Mouse (Mus musculus) G1E (cell line): ENCODE measurements around the gene Gm45716. TPM values are rescaled to one million over a fixed set of nuclear protein-coding genes. Genes with fewer than 3 reads are reported as not detected.

Source experiments
- ATAC-seq: 2 replicates; pipeline ENCODE4 v1.8.0; 2016; ENCODE audit warnings: mild to moderate bottlenecking; ENCODE audit not compliant: insufficient number of reproducible peaks, poor library complexity, low FRiP score, severe bottlenecking; ENCODE audit errors: extremely low read depth
- DNase-seq: peaks from one replicate; pipeline ENCODE4 v3.0.0; 2012; ENCODE audit warnings: low spot score
- H3K27me3 ChIP-seq: 2 replicates; pipeline ENCODE4 v1.6.1; 2012; ENCODE audit warnings: mild to moderate bottlenecking, low read length, inconsistent platforms; ENCODE audit not compliant: insufficient read depth
- H3K36me3 ChIP-seq: replicated peaks from 2 replicates; pipeline ENCODE3; 2012; ENCODE audit warnings: mild to moderate bottlenecking, inconsistent platforms
- H3K4me1 ChIP-seq: 2 replicates; pipeline ENCODE4 v1.6.1; 2012; ENCODE audit warnings: low read depth, low read length, inconsistent platforms, mixed read lengths; ENCODE audit not compliant: insufficient read depth
- H3K4me3 ChIP-seq: 2 replicates; pipeline ENCODE4 v1.5.1; 2012; ENCODE audit warnings: low read depth, mild to moderate bottlenecking, inconsistent platforms, low read length, moderate library complexity, mixed read lengths
- H3K9me3 ChIP-seq: replicated peaks from 2 replicates; pipeline ENCODE4 v1.6.1; 2012; ENCODE audit warnings: inconsistent platforms
- CTCF ChIP-seq: IDR thresholded peaks from 2 replicates; pipeline ENCODE4 v1.5.1; 2012; ENCODE audit warnings: low read depth, low read length, inconsistent platforms, mixed read lengths
- GATA1 ChIP-seq: IDR thresholded peaks from 2 replicates; pipeline ENCODE4 v1.6.1; 2012; ENCODE audit warnings: borderline replicate concordance, low read length, inconsistent platforms, mixed read lengths
- GATA2 ChIP-seq: IDR thresholded peaks from 2 replicates; pipeline ENCODE4 v1.6.1; 2012; ENCODE audit warnings: low read depth, low read length, inconsistent platforms, borderline replicate concordance
- POLR2AphosphoS5 ChIP-seq: IDR thresholded peaks from 2 replicates; pipeline ENCODE4 v1.6.1; 2012; ENCODE audit warnings: low read depth, low read length, inconsistent platforms; ENCODE audit not compliant: insufficient replicate concordance
- TAL1 ChIP-seq: conservative IDR thresholded peaks from 2 replicates; pipeline ENCODE4 v1.6.1; 2012; ENCODE audit warnings: low read depth, low read length, inconsistent platforms, mixed read lengths
- polyA plus RNA-seq: library from polyadenylated mRNA; stranded (reverse); fragments of >175 nt; gene quantifications from 2 replicates; pipeline ENCODE4 v1.2.3, GENCODE M21; 2012
- total RNA-seq, 2 experiments: library from RNA; stranded (forward) in 1 of 2; stranded (reverse) in 1 of 2; fragments of 200-1000 nt in 1 of 2; fragments of >200 nt in 1 of 2; fragmentation: Nextera tagmentation in 1 of 2; gene quantifications; 2 replicates each; pipeline ENCODE4 v1.2.3; 2014 to 2017

Gm45716 gene
- total and polyA plus RNA-seq, 3 experiments = 0.61 to 4.3 (median 2.3) TPM

DNA sequence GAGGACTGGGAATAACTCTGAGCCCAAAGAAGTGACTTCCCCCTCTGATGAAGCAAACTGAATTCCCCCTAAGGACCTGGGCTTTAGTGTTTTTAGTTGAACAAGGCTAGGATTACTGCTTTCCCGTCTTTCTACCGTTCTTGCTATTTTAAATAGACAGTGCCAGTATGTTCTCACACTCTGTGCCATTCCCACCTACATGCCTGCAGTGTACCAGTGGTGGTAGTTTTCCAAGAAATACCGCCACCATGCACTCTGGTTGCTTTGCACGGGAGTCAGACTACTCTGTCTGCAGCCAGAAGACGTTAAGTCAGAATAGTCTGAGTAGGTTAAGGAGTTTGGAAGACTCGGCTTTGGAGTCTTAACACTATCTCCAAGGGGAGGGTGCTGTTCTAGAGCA is 96.1 kb downstream of the Gm45716 start:
- H3K4me3 ChIP-seq = no peak overlapping the region

DNA sequence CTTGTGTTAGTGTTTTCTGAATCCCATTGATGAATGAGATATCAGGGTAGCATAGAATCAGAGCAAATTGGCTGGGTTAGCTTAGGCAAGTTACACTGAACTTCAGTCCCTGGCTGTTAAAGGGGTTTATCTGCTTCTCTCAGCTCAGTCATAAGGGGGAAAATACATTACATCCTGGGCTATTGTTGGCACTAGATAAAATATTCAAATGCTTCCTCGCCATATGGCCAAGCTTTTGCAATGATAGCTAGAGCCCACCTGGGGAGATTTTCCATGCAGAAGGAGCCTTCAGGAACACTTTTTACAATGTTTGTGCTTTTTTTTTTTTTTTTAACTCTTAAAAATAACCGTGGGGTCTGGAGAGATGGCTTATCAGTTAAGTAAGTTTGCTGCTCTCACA is 96.6 kb downstream of the Gm45716 start:
- Histone ChIP-seq H3K4me3 (no peak overlapping the region), H3K4me1 (no peaks in the 10 kb centered on the region), H3K27me3 (no peaks in the 10 kb centered on the region), H3K36me3 (no peaks in the 10 kb centered on the region), H3K9me3 (peaks cover 2% of the 10 kb centered on the region)
- no peak for TF ChIP-seq TAL1
- no peak for TF ChIP-seq CTCF
- TF ChIP-seq GATA2 = no peak
- no peak for TF ChIP-seq GATA1
- no peak for TF ChIP-seq POLR2AphosphoS5
- ATAC-seq = no peak
- DNase-seq = no peak

More for the DNA sequence above, 96.1 kb downstream of the Gm45716 start:
- TF ChIP-seq POLR2AphosphoS5 (no peak), TAL1 (no peak)
- peaks cover 2% of the 10 kb centered on the region for H3K9me3 ChIP-seq
- no peak for DNase-seq
- H3K4me1 ChIP-seq = no peaks in the 10 kb centered on the region
- H3K36me3 ChIP-seq = no peaks in the 10 kb centered on the region
- no peaks in the 10 kb centered on the region for H3K27me3 ChIP-seq
- ATAC-seq = no peak

DNA sequence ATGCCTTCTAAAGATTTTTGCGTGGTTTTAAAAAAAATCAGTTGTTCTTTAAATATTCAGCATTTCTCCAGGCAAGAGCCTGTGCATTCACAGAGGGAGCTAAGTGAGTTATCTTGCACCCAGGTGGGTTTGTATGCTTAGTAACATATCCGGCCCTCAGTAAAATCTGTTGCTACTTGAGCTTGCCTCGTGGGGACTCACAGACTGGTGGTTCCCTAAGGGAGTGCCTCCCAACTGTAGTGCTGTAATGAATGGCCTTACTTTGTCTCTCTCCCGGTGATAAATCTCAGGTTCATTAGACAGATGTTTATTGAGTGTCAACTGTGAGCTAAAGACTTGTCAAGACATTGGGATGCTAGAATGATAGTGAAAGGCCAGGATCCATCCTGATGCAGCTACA is 97.1 kb downstream of the Gm45716 start:
- no peak for TF ChIP-seq CTCF
- no peak for TF ChIP-seq POLR2AphosphoS5
- no peak for TF ChIP-seq TAL1
- no peak for TF ChIP-seq GATA2
- no peak for TF ChIP-seq GATA1
- ATAC-seq = no peak
- no peaks in the 10 kb centered on the region for H3K27me3 ChIP-seq
- no peak overlapping the region for H3K4me3 ChIP-seq
- DNase-seq = no peak
- H3K9me3 ChIP-seq = peaks cover 2% of the 10 kb centered on the region
- no peaks in the 10 kb centered on the region for H3K36me3 ChIP-seq
- no peaks in the 10 kb centered on the region for H3K4me1 ChIP-seq

DNA sequence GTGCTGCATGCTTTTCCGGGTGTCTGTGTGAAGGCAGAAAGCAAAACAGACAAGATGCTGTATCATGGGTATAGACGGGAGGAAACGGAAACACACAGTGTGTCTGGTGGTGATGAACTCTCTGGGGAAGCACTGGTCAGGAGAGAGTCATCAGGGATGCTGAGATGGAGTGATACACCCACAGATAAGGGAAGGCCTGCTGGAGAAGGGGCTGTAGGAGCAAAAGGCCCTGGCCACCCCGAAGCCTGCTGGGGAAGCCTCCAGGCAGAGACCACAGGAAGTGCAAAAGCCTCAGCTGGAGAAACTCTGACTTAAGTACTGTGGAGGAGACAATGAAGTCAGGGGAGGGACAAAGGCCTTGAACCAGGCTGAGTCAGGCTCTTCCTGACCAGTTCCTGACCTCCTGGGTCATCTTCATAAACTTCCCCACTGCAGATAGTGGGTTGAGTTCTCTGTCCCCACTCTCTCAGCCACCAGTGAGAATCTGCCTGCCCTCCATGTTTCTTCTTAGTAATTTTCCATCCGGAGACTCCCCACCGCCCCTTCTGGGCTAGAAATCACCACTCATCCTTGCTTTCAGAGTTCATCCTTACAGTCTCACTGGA is 99.2 kb downstream of the Gm45716 start:
- H3K27me3 ChIP-seq = no peaks in the 10 kb centered on the region
- ATAC-seq (no peak), DNase-seq (no peak)
- no peak overlapping the region for H3K4me3 ChIP-seq
- TF ChIP-seq CTCF (no peak), POLR2AphosphoS5 (no peak), GATA2 (no peak)
- no peaks in the 10 kb centered on the region for H3K36me3 ChIP-seq
- no peaks in the 10 kb centered on the region for H3K4me1 ChIP-seq
- peaks cover 2% of the 10 kb centered on the region; the same call in 1 of the 2 replicates for H3K9me3 ChIP-seq

DNA sequence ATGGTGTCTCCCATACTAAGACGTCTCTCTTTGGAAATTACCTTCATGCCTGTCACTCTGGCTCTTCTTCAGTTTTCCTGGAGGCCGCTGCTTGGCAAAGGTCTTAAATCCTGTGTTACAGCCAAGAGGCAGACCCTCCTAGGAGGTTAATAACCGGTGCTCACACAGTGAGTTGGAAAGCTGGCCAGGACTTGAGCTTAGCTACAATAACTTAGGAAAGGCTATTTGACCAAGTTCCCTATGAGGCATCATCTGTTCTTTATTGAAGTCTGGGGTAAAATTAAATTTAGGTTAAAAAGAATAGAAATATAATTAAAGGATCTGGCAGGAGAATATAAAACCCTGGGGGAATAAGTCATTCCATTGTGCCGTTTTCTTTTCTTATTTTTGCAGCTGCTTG is 103.7 kb downstream of the Gm45716 start:
- ATAC-seq (no peak), DNase-seq (no peak)
- H3K36me3 ChIP-seq = no peaks in the 10 kb centered on the region
- H3K4me3 ChIP-seq = no peak overlapping the region
- no peak for TF ChIP-seq GATA1
- TF ChIP-seq CTCF = no peak
- no peak for TF ChIP-seq TAL1
- TF ChIP-seq GATA2 = no peak
- TF ChIP-seq POLR2AphosphoS5 = no peak
- H3K27me3 ChIP-seq = no peaks in the 10 kb centered on the region
- H3K9me3 ChIP-seq = 0 out of 2 replicates have a peak, but pooled peaks cover 2% of the 10 kb centered on the region
- H3K4me1 ChIP-seq = no peaks in the 10 kb centered on the region

DNA sequence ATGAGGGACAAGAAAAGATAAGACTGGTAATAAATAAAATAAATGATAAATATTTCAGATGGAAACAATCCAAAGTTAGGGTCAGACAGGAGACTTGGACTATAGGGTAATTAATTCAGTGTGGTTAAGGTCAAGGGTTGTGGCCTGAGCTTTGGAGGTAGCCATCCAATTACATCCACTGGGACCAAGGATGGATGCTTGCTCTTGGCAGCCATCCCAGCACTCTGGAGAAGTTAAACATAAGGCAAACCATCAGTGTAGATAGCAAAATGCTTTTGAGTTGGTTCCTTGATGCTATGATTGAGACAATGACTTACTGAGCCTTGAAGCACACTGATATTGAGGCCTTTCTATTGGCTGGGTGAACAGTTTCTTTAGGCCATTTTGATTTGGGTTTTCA is 105.3 kb downstream of the Gm45716 start:
- Histone ChIP-seq H3K4me3 (no peak overlapping the region), H3K27me3 (no peaks in the 10 kb centered on the region), H3K4me1 (no peaks in the 10 kb centered on the region), H3K36me3 (no peaks in the 10 kb centered on the region), H3K9me3 (peaks cover 2% of the 10 kb centered on the region; the same call in 1 of the 2 replicates)
- TF ChIP-seq CTCF = no peak
- no peak for TF ChIP-seq POLR2AphosphoS5
- no peak for DNase-seq
- no peak for ATAC-seq

DNA sequence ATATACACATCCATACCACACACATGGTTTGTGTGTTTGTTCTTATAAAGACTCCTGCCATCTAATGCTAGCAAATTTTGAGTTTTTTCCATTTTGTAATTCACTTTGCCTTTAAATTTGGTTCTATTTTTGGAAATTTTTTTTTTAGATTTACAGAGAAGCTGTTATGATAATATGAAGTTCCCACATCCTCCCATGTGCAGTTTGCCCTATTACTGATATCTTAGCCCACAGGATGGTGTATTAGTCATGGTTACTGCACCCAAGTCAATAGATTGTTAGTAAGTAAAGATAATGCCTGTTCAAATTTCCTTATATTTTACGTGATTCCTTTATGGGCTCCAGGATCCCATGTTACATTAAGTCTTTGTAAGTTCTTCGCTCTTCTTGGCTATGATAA is 107.1 kb downstream of the Gm45716 start:
- Histone ChIP-seq H3K36me3 (no peaks in the 10 kb centered on the region), H3K9me3 (peaks cover 2% of the 10 kb centered on the region; the same call in 1 of the 2 replicates), H3K4me3 (no peak overlapping the region), H3K4me1 (no peaks in the 10 kb centered on the region), H3K27me3 (no peaks in the 10 kb centered on the region)
- DNase-seq = no peak
- TF ChIP-seq CTCF (no peak), TAL1 (no peak), GATA2 (no peak), GATA1 (no peak), POLR2AphosphoS5 (no peak)
- ATAC-seq = no peak; the same call in 1 of the 2 replicates

Other genes starting within 250 kb of the Gm45716 start
- 6.8 and 8.5 TPM in 2 replicates for gene Pctp, start 184.8 kb upstream of the Gm45716 start, total RNA-seq (2014; fragmentation: Nextera tagmentation)
- 25.8 and 26.4 TPM in 2 replicates for gene Pctp, start 184.8 kb upstream of the Gm45716 start, total RNA-seq (2017)
- 1.6 and 2.2 TPM in 2 replicates for gene Pctp, start 184.8 kb upstream of the Gm45716 start, polyA plus RNA-seq
- 6.3 and 8.4 TPM in 2 replicates for gene Tmem100, start 157.3 kb upstream of the Gm45716 start, total RNA-seq (2014; fragmentation: Nextera tagmentation)
- gene Tmem100, start 157.3 kb upstream of the Gm45716 start, total RNA-seq (2017) = 0.87 and 1.5 TPM in 2 replicates
- 0.10 and 0.17 TPM in 2 replicates for gene Tmem100, start 157.3 kb upstream of the Gm45716 start, polyA plus RNA-seq
- 3.8 and 6.1 TPM in 2 replicates for gene Mmd, start 61.8 kb downstream of the Gm45716 start, total RNA-seq (2014; fragmentation: Nextera tagmentation)
- 10.7 and 12.0 TPM in 2 replicates for gene Mmd, start 61.8 kb downstream of the Gm45716 start, total RNA-seq (2017)
- gene Mmd, start 61.8 kb downstream of the Gm45716 start, polyA plus RNA-seq = 2.0 and 2.8 TPM in 2 replicates
- gene Hlf, start 203.2 kb downstream of the Gm45716 start, total RNA-seq (2014; fragmentation: Nextera tagmentation) = not detected in 2 replicates
- gene Hlf, start 203.2 kb downstream of the Gm45716 start, total RNA-seq (2017) = 0.06 and 0.33 TPM in 2 replicates
- not detected in 2 replicates for gene Hlf, start 203.2 kb downstream of the Gm45716 start, polyA plus RNA-seq